Mouse (Mus musculus) left cerebral cortex, postnatal 36 days (tissue): ENCODE results near the gene Siglec1. TPM values are rescaled to one million over a fixed set of nuclear protein-coding genes. Genes with fewer than 3 reads are reported as not detected.
"Not testable (repeated sequence)": the region's sequence is repeated elsewhere in the genome, so short reads cannot be mapped to it uniquely, and the experiment has no call there.

Source experiments
- DNase-seq, 2 experiments: peaks; one replicate each; pipeline ENCODE4 v3.0.0; 2021 to 2022; ENCODE audit warnings: low spot score in 2 of 2, mixed read lengths in 1 of 2
- intact Hi-C: fragments of 180-260 bp; cut with DNase I; formaldehyde crosslinking; loops from one replicate; pipeline ENCODE4 v1.15.1; 2025
- total RNA-seq, 2 experiments: library from RNA; stranded (reverse); gene quantifications; 2 replicates each; pipeline ENCODE4 v1.2.3; 2021

Siglec1 gene
- total RNA-seq: under 1 TPM; 0.32 to 0.75 TPM

DNA sequence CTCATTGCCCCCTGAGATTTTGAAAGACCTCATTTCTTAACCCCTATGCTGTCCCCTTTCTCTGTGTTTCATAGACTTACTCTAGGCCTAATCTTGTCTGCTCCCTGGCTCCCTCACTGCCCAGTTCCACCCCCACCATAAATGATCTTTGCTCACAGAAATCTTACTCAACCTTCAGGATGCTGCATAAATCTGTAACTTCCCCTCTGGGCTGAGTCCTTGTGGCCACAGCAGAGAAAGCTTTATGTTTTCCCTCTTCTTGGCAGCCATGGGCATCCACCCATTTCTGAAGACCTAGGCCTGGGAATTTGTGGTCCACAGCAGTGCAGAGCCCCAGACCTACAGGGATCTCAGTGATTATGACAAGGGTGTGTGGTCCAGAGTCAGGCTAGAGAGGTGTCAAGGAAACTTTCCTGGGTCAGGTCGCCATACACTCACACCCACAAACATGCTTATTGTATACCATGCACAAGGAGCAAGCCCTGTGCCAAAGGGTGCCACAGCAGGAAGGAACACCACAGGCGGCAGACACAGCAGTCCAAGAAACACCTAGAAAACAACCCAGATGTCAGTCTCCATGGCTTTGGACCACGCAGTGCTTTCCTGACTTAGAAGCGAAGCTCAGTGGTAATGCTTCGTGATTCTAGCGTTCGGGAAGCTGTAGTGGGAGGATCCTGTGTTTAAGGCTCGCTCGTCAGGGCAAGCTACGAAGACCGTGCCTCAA, at the start of gene Siglec1:
TSS of gene Siglec1 (minus strand) at position 99 of the 724 bp plus-strand sequence.
- DNase-seq: no peak
- intact Hi-C loops: no loop called here

DNA sequence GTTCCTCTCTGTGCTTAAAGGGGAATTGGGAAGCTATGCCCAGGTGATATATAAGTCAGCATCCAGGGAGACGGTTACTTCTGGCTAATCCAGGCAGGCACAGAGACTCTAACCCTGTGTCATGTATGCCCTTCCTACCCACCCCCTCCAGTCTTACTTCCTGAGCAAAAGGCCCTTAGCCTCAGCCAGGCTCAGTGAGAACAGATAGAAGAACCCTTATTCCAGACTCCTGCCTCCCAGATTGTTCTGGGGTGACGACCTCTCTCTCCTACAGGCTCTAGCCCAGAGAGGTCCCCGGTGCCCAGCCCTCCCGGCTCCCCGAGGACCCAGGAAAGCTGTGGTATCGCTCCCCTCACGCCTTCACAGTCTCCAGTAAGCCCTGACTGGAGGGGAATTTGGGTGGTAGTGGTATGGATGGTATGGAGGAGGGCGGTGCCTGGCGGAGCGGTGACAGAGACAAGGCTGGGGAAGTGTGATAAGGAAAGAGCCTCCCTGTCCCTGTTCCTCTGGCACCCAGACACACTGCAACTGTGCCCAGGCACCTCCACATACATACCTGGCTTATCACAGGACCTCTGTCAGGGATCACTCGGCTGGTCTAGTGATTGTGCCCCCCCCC, 49.1 kb upstream of the Siglec1 start:
- intact Hi-C loops: no loop called here
- peak in 1 of 2 experiments; percentile 1 for DNase-seq

GRCm38 (mm10) chr2:131134826-131135400, 48.3 kb upstream of the Siglec1 start:
- peak in 1 of 2 experiments; percentile 2 for DNase-seq
- intact Hi-C loops: no loop called here

DNA sequence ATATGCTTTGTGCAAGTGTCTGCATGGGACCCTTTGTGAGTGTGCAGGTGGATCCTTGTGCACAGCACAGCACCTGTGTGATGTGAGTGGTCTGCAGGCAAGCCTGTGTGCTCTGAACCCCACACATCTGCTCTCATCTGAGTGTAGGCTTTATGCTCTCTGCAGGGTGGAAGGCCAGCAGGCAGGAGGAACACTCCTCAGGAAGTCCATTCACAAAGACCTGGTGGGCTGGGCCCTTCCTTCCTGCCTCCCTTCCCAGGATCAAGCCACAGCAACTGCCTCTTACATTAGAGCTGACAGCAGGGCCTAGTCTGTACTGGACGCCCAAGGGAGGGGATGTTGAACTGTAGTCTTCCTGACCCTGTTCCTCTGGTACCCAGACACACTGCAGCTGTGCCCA, 47.8 kb upstream of the Siglec1 start:
- intact Hi-C loops: no loop called here
- peak in 1 of 2 experiments; percentile 3 for DNase-seq

- intact Hi-C loops: no loop called here
- DNase-seq: no peak
Observed at GRCm38 (mm10) chr2:131132930-131133547, 46.5 kb upstream of the Siglec1 start, which contains the start of gene Gm11037. TSS of gene Gm11037 (plus strand) at chr2:131133497.

- intact Hi-C loops: no loop called here
- peak in 1 of 2 experiments; percentile 1 for DNase-seq
Observed at GRCm38 (mm10) chr2:131132111-131132888, 45.7 kb upstream of the Siglec1 start.

GRCm38 (mm10) chr2:131130849-131131248, 44.3 kb upstream of the Siglec1 start:
- no peak for DNase-seq
- intact Hi-C loops: no loop called here

DNA sequence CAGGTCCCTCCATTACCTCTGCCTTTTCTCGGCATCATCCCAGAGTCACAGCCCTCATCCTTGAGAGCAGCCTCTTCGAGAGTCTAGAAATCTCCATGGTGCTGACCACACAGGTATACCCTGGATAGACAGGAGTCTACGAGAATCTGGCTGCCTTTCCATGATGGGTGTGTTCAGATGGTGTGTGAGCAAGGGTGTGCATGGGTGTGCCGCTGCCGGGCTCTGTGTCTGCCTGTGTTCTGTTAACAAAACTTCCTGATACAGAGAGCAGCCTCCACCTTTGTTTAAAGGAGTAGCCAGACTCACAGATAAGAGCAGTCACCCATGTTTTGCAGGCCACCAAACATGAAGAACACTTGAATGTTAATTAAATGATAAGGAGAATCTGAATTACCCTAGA, 43.3 kb upstream of the Siglec1 start:
- intact Hi-C loops: no loop called here
- DNase-seq: peak in 1 of 2 experiments; percentile 2

GRCm38 (mm10) chr2:131128636-131129157, 42.1 kb upstream of the Siglec1 start:
- intact Hi-C loops: no loop called here
- DNase-seq: no peak

GRCm38 (mm10) chr2:131128211-131128610, 41.6 kb upstream of the Siglec1 start:
- intact Hi-C loops: no loop called here
- peak in 1 of 2 experiments; percentile 1 for DNase-seq

DNA sequence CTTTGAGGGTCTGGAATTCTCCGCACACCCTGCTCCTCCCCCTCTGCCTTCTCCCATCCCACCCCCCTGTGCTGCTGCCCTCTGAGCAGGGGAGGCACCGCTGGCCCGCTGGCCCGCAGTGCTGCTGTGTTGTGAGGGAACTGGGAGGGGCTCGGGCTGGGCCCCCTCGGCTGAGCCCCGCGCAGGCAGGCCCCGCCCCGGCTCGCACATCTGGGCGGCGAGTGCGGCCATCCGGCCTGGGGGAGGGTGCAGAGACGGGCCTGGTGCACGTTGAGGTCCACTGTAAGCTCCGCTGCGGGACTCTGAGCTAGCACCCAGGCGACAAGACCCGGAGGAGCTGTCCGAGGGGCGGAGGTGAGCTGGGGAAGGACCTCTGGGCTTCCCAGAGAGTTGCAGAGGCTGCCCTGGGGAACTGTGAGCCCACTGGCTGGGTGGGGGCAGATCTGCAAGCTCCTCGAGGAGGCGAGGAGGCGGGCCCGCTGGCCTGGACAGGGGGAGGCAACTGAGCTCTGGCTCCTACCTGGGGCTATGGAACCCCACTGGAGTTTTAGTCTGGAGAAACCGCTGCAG, 40.7 kb upstream of the Siglec1 start, which contains the start of gene Hspa12b:
TSS of gene Hspa12b (plus strand) at position 120 of the 570 bp plus-strand sequence.
- DNase-seq: peak in 1 of 2 experiments; percentile 5
- intact Hi-C loops: no loop called here

GRCm38 (mm10) chr2:131125964-131126815, 39.6 kb upstream of the Siglec1 start:
- intact Hi-C loops: no loop called here
- peak in 1 of 2 experiments; percentile 2 for DNase-seq

DNA sequence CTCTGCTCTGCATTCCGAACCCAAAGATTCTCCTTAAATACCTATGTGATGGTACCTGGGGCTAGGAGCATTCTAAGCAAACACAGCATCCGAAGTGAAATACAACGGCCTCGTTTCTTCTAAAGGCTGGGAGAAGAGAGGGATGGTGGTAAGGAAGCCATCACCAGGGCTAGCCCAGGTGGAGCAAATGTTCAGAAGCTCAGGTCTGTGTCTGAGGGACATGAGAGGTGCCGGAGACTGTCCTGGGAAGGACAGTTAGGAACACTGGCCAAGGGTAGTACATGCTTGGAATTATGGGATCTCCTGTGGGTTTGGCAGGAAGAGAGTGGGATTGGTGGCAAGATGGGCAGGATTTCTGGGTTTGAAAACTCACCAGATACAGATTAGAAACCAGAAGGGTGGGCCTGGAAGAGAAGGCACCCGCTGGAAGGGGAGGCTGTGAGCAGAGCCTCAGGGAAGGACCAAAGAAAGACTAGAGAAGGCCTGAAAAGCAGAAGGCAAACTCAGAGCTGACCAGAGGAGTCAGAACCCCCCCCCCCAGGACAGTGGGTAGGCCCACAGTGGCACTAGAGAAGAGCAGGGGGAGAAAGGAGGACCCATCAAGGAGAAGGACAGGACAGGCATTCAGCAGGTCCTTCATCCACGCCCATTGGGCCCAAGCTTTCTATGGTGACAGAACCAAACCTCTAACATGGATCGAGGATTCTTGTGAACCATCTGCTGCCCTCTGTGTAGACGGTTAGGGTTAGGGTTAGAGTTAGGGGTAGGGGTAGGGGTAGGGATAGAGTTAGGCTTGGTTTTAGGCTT, 38.8 kb upstream of the Siglec1 start:
- DNase-seq: no peak
- intact Hi-C loops: no loop called here

- peak in 1 of 2 experiments; percentile 3 for DNase-seq
- intact Hi-C loops: no loop called here
Observed at GRCm38 (mm10) chr2:131124166-131124565, 37.6 kb upstream of the Siglec1 start.

DNA sequence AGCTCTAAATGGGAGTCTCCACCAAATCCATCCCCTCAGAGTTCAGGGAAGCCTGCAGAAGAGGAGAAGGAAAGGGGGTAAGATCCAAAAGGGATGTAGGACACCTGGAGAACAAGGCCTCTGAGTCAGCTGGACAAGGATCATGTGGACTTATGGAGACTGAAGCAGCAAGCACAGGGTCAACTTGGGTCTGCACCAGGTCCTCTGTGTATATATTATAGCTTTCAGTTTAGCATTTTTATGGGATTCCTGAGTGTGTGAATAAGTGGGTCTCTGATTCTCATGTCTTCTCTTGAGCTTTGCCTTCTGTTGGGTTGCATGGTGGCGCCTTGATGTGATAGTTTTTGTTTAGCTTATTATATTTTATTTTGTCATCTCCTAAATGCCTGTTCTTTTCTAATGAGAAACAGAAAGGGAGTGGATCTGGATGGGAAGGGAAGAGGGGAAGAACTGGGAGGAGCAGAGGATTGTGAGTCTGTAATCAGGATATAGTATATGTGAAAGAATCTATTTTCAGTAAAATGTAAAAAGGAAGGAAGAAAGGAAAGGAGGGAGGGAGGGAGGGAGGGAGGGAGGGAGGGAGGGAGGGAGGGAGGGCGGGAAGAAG, 32.5 kb upstream of the Siglec1 start:
- intact Hi-C loops: no loop called here
- DNase-seq: no peak

GRCm38 (mm10) chr2:131105989-131106388, 19.4 kb upstream of the Siglec1 start:
- no peak for DNase-seq
- intact Hi-C loops: no loop called here

DNA sequence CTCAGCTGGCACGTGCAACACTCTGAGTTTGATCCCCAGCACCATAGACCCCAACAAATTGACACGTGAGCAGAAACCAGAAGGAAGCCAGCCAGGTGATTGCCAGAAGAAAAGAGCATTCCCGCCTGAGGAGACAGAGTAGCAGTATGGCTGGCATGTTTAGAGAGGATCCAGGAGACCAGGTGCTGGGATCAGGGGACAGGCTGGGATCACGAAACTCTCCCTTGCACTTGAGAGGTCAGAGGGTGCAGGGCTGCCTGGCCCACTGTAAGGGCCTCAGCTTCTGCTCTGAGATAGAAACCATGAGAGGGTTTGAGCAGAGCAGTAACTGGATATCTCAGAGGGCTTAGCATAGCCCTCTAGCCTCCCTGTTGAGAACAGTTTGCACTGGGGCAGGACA, 18.5 kb upstream of the Siglec1 start:
- intact Hi-C loops: not testable (repeated sequence)
- peak in 1 of 2 experiments; percentile 3 for DNase-seq
